Mouse (Mus musculus) testis, postnatal 14 days (tissue): ENCODE results near the gene Otulinl.

Source experiments
- DNase-seq: peaks from one replicate; pipeline ENCODE4 v3.0.0; 2021; ENCODE audit warnings: low spot score

Gene Otulinl

DNA sequence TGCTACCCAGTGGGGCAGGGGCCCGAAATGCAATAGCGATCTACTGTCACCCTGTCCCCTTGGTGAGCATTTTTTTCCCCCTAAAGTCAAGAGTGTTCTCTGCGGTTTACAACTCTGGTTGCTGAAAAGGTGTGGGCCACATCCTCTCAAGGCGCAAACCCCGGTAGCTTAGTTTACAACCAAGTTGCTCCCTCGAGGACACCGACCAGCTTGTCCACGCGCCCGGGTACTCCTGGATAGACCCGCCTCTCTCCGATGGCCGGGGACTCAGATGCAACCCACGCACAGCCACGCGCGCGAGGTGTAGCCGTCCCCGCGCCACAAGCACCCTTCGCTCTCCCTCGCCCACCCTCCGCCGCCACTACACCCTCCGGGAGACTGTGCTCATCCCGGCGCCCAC is 382 bp downstream of the Otulinl start:
- DNase-seq, result no peak

DNA sequence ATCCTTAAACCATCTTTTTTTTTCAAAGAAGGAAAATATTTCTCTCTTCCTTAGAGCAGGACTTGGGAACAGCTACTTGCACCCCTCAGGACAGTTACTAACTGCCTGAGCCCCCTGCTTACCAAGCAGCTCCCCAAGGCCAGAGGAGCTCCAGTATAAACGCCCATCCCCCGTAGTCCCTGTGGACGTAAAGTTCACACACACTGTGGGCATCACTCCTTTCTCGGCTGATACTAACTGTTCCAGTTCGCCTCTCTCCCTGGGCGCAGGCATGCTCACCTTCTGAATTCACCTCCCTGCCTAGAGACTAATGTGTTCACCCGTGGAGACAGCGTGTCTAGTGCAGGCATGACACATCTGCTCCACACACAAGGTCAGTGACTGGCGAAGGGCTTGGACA is 2.9 kb downstream of the Otulinl start:
- no peak for DNase-seq

GRCm38 (mm10) chr15:27677801-27678200 is 3.6 kb downstream of the Otulinl start:
- no peak for DNase-seq

- DNase-seq, result no peak
Measured at GRCm38 (mm10) chr15:27676211-27676610, 5.2 kb downstream of the Otulinl start.

- DNase-seq, result no peak
Measured at GRCm38 (mm10) chr15:27675122-27675521, 6.3 kb downstream of the Otulinl start.

GRCm38 (mm10) chr15:27674041-27674440 is 7.3 kb downstream of the Otulinl start:
- DNase-seq, result no peak

GRCm38 (mm10) chr15:27673151-27673550 is 8.2 kb downstream of the Otulinl start:
- no peak for DNase-seq

- no peak for DNase-seq
Measured at GRCm38 (mm10) chr15:27672259-27672658, 9.1 kb downstream of the Otulinl start.

DNA sequence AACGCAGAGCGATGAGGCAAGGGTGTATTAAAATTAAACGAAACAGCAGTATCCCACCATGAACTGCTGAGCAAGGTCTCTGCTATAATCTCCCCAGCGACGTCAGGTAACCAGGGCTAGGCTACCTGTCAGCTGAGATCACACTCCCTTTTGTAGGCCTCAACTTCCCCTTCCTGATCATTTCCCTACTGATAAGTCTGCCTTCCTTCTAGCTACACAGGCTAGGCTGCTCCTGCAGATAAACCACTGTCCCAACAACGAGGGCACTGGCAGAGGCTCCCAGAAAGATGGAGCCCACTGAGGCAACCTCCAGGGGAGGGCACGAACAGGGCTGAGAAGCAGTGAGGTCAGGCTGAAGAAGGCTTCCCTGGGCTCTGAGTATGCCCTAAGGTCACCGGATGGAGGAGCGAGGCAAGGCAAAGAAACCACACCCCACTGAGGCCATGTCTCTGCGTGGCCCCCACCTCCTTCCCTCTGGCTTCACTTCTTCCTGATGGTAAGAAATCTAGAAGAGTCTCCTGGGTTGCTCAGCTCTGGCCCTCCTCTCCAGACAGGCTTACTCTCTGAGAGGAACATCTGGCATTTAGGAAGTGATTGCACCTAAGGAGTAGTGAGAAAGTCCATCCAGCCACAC is 9.7 kb downstream of the Otulinl start:
- DNase-seq, result no peak

- DNase-seq, result no peak
Measured at GRCm38 (mm10) chr15:27670708-27671107, 10.7 kb downstream of the Otulinl start.

DNA sequence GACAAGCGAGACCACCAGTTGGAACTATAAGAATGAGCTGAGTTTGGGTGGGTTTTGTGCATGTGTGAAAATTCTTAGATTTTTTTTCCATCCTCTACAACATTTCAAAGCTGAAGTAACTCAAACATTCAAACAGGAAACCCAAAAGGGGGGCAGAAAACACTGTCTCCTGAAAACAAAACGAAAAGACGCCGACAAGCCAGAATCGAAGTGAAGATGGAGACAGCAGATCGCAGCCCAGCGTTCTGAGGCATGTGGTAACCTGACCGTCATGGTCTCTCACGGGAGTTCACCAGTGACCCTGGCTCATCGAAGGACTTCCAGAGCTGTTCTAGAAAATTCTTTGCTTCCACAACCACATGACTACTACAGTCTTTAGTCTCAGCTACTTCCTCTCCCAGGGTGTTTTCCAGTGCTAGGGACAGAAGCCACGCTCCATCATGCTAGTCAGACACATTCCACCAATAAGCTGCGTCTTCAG is 11.4 kb downstream of the Otulinl start:
- DNase-seq, result no peak

GRCm38 (mm10) chr15:27669276-27669675 is 12.1 kb downstream of the Otulinl start:
- no peak for DNase-seq

GRCm38 (mm10) chr15:27668557-27668956 is 12.8 kb downstream of the Otulinl start:
- DNase-seq, result no peak

DNA sequence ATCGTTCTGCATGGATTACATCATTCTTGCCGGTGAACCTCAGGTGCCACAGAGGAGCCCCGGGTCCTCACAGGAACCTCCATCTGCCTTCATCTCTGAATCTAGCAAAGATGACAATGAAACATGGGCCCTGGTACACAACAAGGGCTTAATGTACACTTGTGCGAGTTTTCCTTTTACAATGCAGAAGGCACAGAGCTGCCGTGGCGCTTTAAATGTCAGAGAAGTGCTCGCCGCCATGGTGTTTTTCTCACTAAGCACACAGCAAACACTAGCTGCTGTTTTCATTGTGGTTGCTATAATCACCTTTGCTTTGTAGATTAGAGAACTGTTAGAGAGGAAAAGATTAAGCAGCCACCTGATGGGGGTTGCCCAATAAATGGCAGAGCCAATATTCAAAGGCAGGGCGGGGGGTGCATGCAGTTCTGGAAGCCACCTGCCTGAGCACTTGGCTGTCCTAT is 13.3 kb downstream of the Otulinl start:
- no peak for DNase-seq

- no peak for DNase-seq
Measured at GRCm38 (mm10) chr15:27666911-27667539, 14.4 kb downstream of the Otulinl start.

DNA sequence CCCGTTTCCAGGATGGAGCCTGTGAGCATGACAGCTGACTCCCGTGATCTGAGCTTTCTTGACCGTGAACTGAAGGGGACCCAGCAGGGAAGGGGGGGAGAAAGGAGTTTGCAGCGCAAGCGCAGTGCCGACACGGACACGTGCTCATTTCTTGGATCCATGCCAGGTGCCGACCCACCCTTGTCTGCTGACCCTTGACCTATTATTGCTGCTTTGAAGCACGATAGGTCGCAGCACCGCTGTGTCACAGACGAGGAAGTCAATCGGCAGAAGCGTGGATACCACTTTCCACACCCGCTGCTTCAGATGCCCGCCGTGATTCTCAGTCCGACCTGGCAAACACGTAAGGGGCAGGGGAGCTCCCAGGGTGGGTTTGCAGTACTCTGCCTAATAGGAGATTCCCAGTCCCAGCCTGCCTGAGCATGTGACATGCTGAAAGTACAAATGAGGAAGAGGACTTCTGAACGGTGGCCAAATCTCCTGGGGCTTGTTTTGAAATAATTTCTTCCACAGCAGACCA is 15.9 kb downstream of the Otulinl start:
- DNase-seq, result no peak

GRCm38 (mm10) chr15:27664126-27664525 is 17.3 kb downstream of the Otulinl start:
- DNase-seq, result no peak

GRCm38 (mm10) chr15:27662699-27663098 is 18.7 kb downstream of the Otulinl start:
- no peak for DNase-seq

DNA sequence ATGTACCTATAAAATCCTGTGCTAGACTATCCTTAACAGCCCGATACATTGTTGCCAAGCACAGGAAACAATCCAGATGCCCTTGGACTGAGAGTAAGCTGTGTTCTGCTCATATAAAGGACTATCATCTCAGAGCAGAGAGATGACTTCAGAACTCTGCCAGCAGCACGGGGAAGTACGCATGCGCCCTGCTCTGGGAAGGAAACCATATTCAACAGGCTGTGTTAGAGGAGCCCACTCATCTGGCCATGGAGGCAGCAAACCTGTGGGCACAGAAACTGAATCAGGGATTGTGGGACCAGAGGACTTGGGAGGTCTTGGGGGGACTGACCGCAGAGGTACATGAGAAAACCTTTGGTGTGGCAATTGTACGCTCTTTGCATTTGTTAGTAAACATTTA is 19.7 kb downstream of the Otulinl start:
- DNase-seq, result peak; percentile 78

DNA sequence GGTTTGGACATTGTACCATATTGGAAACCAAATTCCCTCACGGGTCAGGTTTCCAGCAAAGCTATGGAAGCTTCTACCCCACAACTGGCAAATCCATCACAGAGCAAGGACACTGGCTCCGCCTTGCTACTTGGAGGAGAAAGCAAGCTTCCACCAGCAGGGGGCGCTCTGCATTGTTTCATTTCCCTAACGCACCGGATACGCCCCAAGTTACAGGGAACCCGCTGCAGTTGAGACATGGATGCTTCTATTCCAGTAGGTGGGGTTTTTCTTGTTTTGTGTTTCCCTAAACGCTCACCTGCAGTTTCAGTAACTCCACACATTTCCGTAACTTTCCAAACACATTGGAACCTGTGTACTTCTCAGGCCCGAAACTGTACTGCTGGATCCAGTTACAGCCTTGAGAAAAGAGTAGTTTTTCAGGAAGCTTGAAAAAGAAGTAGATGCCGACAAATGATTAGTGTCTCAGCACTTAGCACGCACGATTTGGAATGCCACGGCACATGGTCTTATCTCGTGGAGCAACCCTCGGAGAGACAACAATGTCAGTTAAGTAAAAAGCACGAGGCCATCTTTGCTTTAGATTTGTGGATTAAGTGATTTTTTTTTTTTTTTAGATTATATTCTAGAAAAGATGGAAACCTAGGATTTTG is 21.7 kb downstream of the Otulinl start:
- peak; percentile 80 for DNase-seq

DNA sequence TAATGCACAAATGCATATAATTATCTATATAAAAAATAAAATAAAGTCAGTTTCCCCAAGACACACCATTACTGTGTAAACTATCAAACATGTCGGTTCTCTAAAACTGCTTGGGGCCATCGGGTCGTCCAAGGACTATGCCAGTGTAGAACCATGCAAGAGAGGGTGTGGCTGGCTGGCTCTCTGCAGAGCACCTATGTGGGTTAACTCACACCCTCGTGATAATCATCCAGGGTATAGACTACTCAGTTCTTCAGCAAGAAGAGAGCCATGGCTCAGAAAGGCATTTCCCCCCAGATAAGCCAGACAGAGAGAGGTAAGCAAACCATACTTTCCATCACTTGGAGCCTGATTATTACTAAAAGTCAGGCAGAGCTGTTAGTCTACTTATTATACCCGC is 22.2 kb downstream of the Otulinl start:
- no peak for DNase-seq

GRCm38 (mm10) chr15:27658356-27658755 is 23.0 kb downstream of the Otulinl start:
- no peak for DNase-seq

- DNase-seq, result no peak
Measured at GRCm38 (mm10) chr15:27657866-27658265, 23.5 kb downstream of the Otulinl start.
